Mouse (Mus musculus) C2C12 (cell line): ENCODE measurements around the gene Cdh20. TPM values are rescaled to one million over a fixed set of nuclear protein-coding genes. Genes with fewer than 3 reads are reported as not detected.

Source experiments
- H3K27me3 ChIP-seq: one replicate; pipeline ENCODE4 v1.6.1; 2011; ENCODE audit not compliant: control insufficient read depth, insufficient read depth, insufficient read length
- H3K36me3 ChIP-seq: one replicate; pipeline ENCODE4 v1.6.1; 2011; ENCODE audit not compliant: control insufficient read depth, insufficient read depth
- H3K4me3 ChIP-seq: one replicate; pipeline ENCODE4 v1.5.1; 2011; ENCODE audit warnings: mild to moderate bottlenecking, control low read depth; ENCODE audit not compliant: poor library complexity, insufficient read depth, severe bottlenecking
- H3K79me2 ChIP-seq: one replicate; pipeline ENCODE4 v1.6.1; 2011; ENCODE audit not compliant: control insufficient read depth, insufficient read depth
- H3K79me3 ChIP-seq: one replicate; pipeline ENCODE4 v1.6.1; 2011; ENCODE audit warnings: low read depth, control low read depth
- H3ac ChIP-seq: one replicate; pipeline ENCODE3; 2011; ENCODE audit warnings: low read depth; ENCODE audit not compliant: control insufficient read depth, insufficient read length
- CEBPB ChIP-seq: IDR thresholded peaks from one replicate; pipeline ENCODE4 v1.6.1; 2011; ENCODE audit warnings: low read depth, mild to moderate bottlenecking, control low read depth, moderate library complexity
- CTCF ChIP-seq: IDR thresholded peaks from one replicate; pipeline ENCODE4 v1.5.1; 2011; ENCODE audit not compliant: control insufficient read depth, insufficient read depth, insufficient read length
- FOSL1 ChIP-seq: IDR thresholded peaks from one replicate; pipeline ENCODE4 v1.8.0; 2011; ENCODE audit warnings: mild to moderate bottlenecking, low read length; ENCODE audit not compliant: poor library complexity, insufficient read depth, severe bottlenecking
- MAX ChIP-seq: IDR thresholded peaks from one replicate; pipeline ENCODE4 v1.6.1; 2011; ENCODE audit warnings: mild to moderate bottlenecking, control low read depth
- MYOD1 ChIP-seq: IDR thresholded peaks from one replicate; pipeline ENCODE4 v1.6.1; 2011; ENCODE audit warnings: low read depth; ENCODE audit not compliant: control insufficient read depth, insufficient read length
- MYOG ChIP-seq: IDR thresholded peaks from one replicate; pipeline ENCODE4 v1.6.1; 2011; ENCODE audit not compliant: control insufficient read depth, insufficient read length; ENCODE audit errors: extremely low read depth
- USF1 ChIP-seq: IDR thresholded peaks from one replicate; pipeline ENCODE4 v1.6.1; 2011; ENCODE audit warnings: low read depth, mild to moderate bottlenecking, control low read depth, moderate library complexity
- polyA plus RNA-seq: library from polyadenylated mRNA; unstranded; fragments of >200 nt; fragmentation: generic; extraction: Trizol; gene quantifications from one replicate; pipeline ENCODE4 v1.2.1, GENCODE M21; 2012; ENCODE audit warnings: missing spikeins

The Cdh20 gene
- polyA plus RNA-seq, 1 experiment = not detected

- TF ChIP-seq MYOD1 = no peak
- TF ChIP-seq FOSL1 = no peak
- no peak for TF ChIP-seq USF1
- TF ChIP-seq CEBPB = no peak
- TF ChIP-seq MYOG = no peak
- TF ChIP-seq CTCF = no peak
- TF ChIP-seq MAX = no peak
- Histone ChIP-seq H3K4me3 (no peak overlapping the region), H3K79me3 (no peaks in the 10 kb centered on the region), H3ac (no peak overlapping the region), H3K27me3 (peaks cover 4% of the 10 kb centered on the region), H3K79me2 (no peaks in the 10 kb centered on the region), H3K36me3 (no peaks in the 10 kb centered on the region)
Observed at GRCm38 (mm10) chr1:104987526-104987925, 219.2 kb downstream of the Cdh20 start.

- H3K27me3 ChIP-seq = no peaks in the 10 kb centered on the region
- no peaks in the 10 kb centered on the region for H3K79me3 ChIP-seq
- H3K36me3 ChIP-seq = no peaks in the 10 kb centered on the region
- H3ac ChIP-seq = no peak overlapping the region
- TF ChIP-seq CEBPB (no peak), CTCF (no peak), USF1 (no peak), MAX (no peak), MYOG (no peak), FOSL1 (no peak), MYOD1 (no peak)
- H3K79me2 ChIP-seq = no peaks in the 10 kb centered on the region
- no peak overlapping the region for H3K4me3 ChIP-seq
Observed at GRCm38 (mm10) chr1:104992441-104992840, 224.1 kb downstream of the Cdh20 start.

- Histone ChIP-seq H3K27me3 (no peaks in the 10 kb centered on the region), H3ac (no peak overlapping the region), H3K79me3 (no peaks in the 10 kb centered on the region), H3K79me2 (no peaks in the 10 kb centered on the region), H3K4me3 (no peak overlapping the region), H3K36me3 (no peaks in the 10 kb centered on the region)
- no peak for TF ChIP-seq CTCF
- TF ChIP-seq FOSL1 = no peak
- TF ChIP-seq USF1 = no peak
- no peak for TF ChIP-seq MYOD1
- TF ChIP-seq CEBPB = no peak
- no peak for TF ChIP-seq MAX
Observed at GRCm38 (mm10) chr1:104993905-104994611, 225.7 kb downstream of the Cdh20 start.

GRCm38 (mm10) chr1:104994612-104994986 lies 226.3 kb downstream of the Cdh20 start:
- H3K79me2 ChIP-seq = no peaks in the 10 kb centered on the region
- no peaks in the 10 kb centered on the region for H3K36me3 ChIP-seq
- H3ac ChIP-seq = no peak overlapping the region
- no peaks in the 10 kb centered on the region for H3K27me3 ChIP-seq
- no peak overlapping the region for H3K4me3 ChIP-seq
- no peaks in the 10 kb centered on the region for H3K79me3 ChIP-seq
- TF ChIP-seq MYOG (no peak), FOSL1 (no peak), USF1 (no peak), MYOD1 (no peak)

- H3ac ChIP-seq = no peak overlapping the region
Observed at GRCm38 (mm10) chr1:104997814-104998213, 229.5 kb downstream of the Cdh20 start.

More at GRCm38 (mm10) chr1:104997814-104998213, 229.5 kb downstream of the Cdh20 start:
- no peaks in the 10 kb centered on the region for H3K36me3 ChIP-seq
- no peaks in the 10 kb centered on the region for H3K79me3 ChIP-seq
- no peaks in the 10 kb centered on the region for H3K79me2 ChIP-seq
- H3K4me3 ChIP-seq = no peak overlapping the region
- H3K27me3 ChIP-seq = no peaks in the 10 kb centered on the region
- TF ChIP-seq FOSL1 (no peak), MYOG (no peak), USF1 (no peak), CTCF (no peak), CEBPB (no peak), MYOD1 (no peak), MAX (no peak)
